Mouse (Mus musculus) ES-E14 (cell line): ENCODE results near the gene Crocc. TPM values are rescaled to one million over a fixed set of nuclear protein-coding genes. Genes with fewer than 3 reads are reported as not detected.

Source experiments
- DNase-seq: peaks from one replicate; pipeline ENCODE4 v3.0.0-alpha.2; 2013; ENCODE audit warnings: low read depth, low spot score
- H3K27ac ChIP-seq: 2 replicates; pipeline ENCODE4 v1.5.1; 2012; ENCODE audit warnings: low read depth, mild to moderate bottlenecking, low read length, moderate library complexity, mixed read lengths; ENCODE audit not compliant: poor library complexity, insufficient read depth, severe bottlenecking
- H3K36me3 ChIP-seq: 2 replicates; pipeline ENCODE4 v1.6.1; 2012; ENCODE audit warnings: mild to moderate bottlenecking, low read length, moderate library complexity, mixed read lengths; ENCODE audit not compliant: control insufficient read depth, poor library complexity, insufficient read depth, severe bottlenecking
- H3K4me1 ChIP-seq, 2 experiments: fragments of 150-350 bp in 1 of 2; sonication (generic) in 1 of 2; 2 replicates each; pipeline ENCODE4 v1.6.1; 2012; ENCODE audit warnings: low read length in 2 of 2, mild to moderate bottlenecking in 1 of 2, mixed read lengths in 1 of 2; ENCODE audit not compliant: control insufficient read depth in 2 of 2, insufficient read depth in 2 of 2, poor library complexity in 1 of 2
- H3K4me3 ChIP-seq, 2 experiments: fragments of 150-350 bp in 1 of 2; sonication (generic) in 1 of 2; 2 replicates each; pipeline ENCODE4 v1.5.1; 2012; ENCODE audit warnings: low read length in 2 of 2, low read depth in 1 of 2, mild to moderate bottlenecking in 1 of 2, mixed read lengths in 1 of 2; ENCODE audit not compliant: insufficient read depth in 1 of 2, poor library complexity in 1 of 2, severe bottlenecking in 1 of 2
- H3K9ac ChIP-seq: 2 replicates; pipeline ENCODE4 v1.6.1; 2012; ENCODE audit warnings: low read depth, mild to moderate bottlenecking, low read length, mixed read lengths; ENCODE audit not compliant: poor library complexity, insufficient read depth, severe bottlenecking
- H3K9me3 ChIP-seq: fragments of 150-350 bp; sonication (generic); 2 replicates; pipeline ENCODE4 v1.6.1; 2012; ENCODE audit warnings: low read depth, mild to moderate bottlenecking, low read length; ENCODE audit not compliant: control insufficient read depth, insufficient read depth
- CHD2 ChIP-seq: IDR thresholded peaks from 2 replicates; pipeline ENCODE4 v1.6.1; 2014; ENCODE audit warnings: mild to moderate bottlenecking, low read depth, low read length, inconsistent platforms
- HCFC1 ChIP-seq: IDR thresholded peaks from 2 replicates; pipeline ENCODE4 v1.6.1; 2012; ENCODE audit warnings: low read length, inconsistent platforms, borderline replicate concordance; ENCODE audit not compliant: insufficient read depth
- MAFK ChIP-seq: IDR thresholded peaks from 2 replicates; pipeline ENCODE4 v1.6.1; 2014; ENCODE audit warnings: mild to moderate bottlenecking, low read depth, low read length, inconsistent platforms; ENCODE audit not compliant: insufficient read depth
- ZC3H11A ChIP-seq: IDR thresholded peaks from 2 replicates; pipeline ENCODE4 v1.6.1; 2012; ENCODE audit warnings: low read depth, mild to moderate bottlenecking, inconsistent platforms, low read length, borderline replicate concordance
- ZNF384 ChIP-seq: IDR thresholded peaks from 2 replicates; pipeline ENCODE4 v1.6.1; 2012; ENCODE audit warnings: low read depth, low read length, inconsistent platforms
- in situ Hi-C, 2 experiments: fragments of 600-800 bp; cut with MboI; formaldehyde crosslinking; loops; one replicate each; pipeline ENCODE4 v1.15.1; 2025; ENCODE audit warnings: low sequenced_read_pairs in 2 of 2, inconsistent platforms in 1 of 2; ENCODE audit not compliant: unreplicated experiment in 2 of 2
- total RNA-seq: library from RNA; depleted of rRNA; stranded (reverse); fragments of 300-350 nt; gene quantifications from 2 replicates; pipeline ENCODE4 v1.2.3, GENCODE M21; 2012; rRNA removed

Gene Crocc
- total RNA-seq, 1 experiment: 15.2 TPM

- Histone ChIP-seq H3K9ac (no peak overlapping the region), H3K4me1 (peaks cover 3 to 6% of the 10 kb centered on the region in 2 experiments; a peak in 3 of 4 replicates), H3K36me3 (peaks cover 57% of the 10 kb centered on the region), H3K9me3 (no peaks in the 10 kb centered on the region), H3K4me3 (no peak overlapping the region), H3K27ac (no peak overlapping the region; the same call in 1 of the 2 replicates)
- in situ Hi-C loops: no loop called here
- no peak for DNase-seq
- TF ChIP-seq HCFC1 (no peak), CHD2 (no peak), ZC3H11A (no peak), ZNF384 (no peak), MAFK (no peak)
Observed at GRCm38 (mm10) chr4:140971691-140972090, 88.7 kb downstream of the Crocc start.

GRCm38 (mm10) chr4:140967386-140968159 lies 92.8 kb downstream of the Crocc start:
- H3K36me3 ChIP-seq: peaks cover 25% of the 10 kb centered on the region; the same call in 1 of the 2 replicates
- in situ Hi-C loops: no loop called here
- peaks cover 5 to 12% of the 10 kb centered on the region in 2 experiments for H3K4me1 ChIP-seq
- no peak for DNase-seq
- TF ChIP-seq CHD2 (no peak), ZNF384 (no peak), ZC3H11A (no peak), HCFC1 (no peak), MAFK (no peak)
- H3K4me3 ChIP-seq: no peak overlapping the region
- no peak overlapping the region for H3K27ac ChIP-seq
- no peak overlapping the region for H3K9ac ChIP-seq
- H3K9me3 ChIP-seq: no peaks in the 10 kb centered on the region

Other genes with a start within 250 kb of the Crocc start
- 1.2 and 1.6 TPM in 2 replicates for gene Padi3, start 249.9 kb downstream of the Crocc start, total RNA-seq
- 0.09 and 0.16 TPM in 2 replicates for gene Padi1, start 214.8 kb downstream of the Crocc start, total RNA-seq
- 0.94 and 1.7 TPM in 2 replicates for gene Padi2, start 154.2 kb downstream of the Crocc start, total RNA-seq
- 133 and 135 TPM in 2 replicates for gene Sdhb, start 99.3 kb downstream of the Crocc start, total RNA-seq
- gene Atp13a2, start 73.7 kb downstream of the Crocc start, total RNA-seq: 31.1 and 48.9 TPM in 2 replicates
- 1.4 and 1.5 TPM in 2 replicates for gene Mfap2, start 50.1 kb downstream of the Crocc start, total RNA-seq
- 28.3 and 36.3 TPM in 2 replicates for gene Necap2, start 17.8 kb upstream of the Crocc start, total RNA-seq
- 0.21 and 0.27 TPM in 2 replicates for gene Spata21, start 27.8 kb upstream of the Crocc start, total RNA-seq
- 46.2 and 64.6 TPM in 2 replicates for gene Szrd1, start 79.2 kb upstream of the Crocc start, total RNA-seq
- 14.0 and 14.5 TPM in 2 replicates for gene Fbxo42, start 87.4 kb upstream of the Crocc start, total RNA-seq
- gene Rsg1, start 153.4 kb upstream of the Crocc start, total RNA-seq: 2.9 and 4.7 TPM in 2 replicates
- gene Arhgef19, start 178.9 kb upstream of the Crocc start, total RNA-seq: 1.7 and 2.3 TPM in 2 replicates
- 256 and 507 TPM in 2 replicates for gene Epha2, start 240.7 kb upstream of the Crocc start, total RNA-seq